Mouse (Mus musculus) hematopoietic multipotent progenitor cell, adult 10-12 weeks (in vitro differentiated cells): ENCODE results near the gene Gls2. TPM values are rescaled to one million over a fixed set of nuclear protein-coding genes. Genes with fewer than 3 reads are reported as not detected.

ENCODE experiments used
- polyA plus RNA-seq: library from polyadenylated mRNA; stranded (reverse); fragments of >175 nt; gene quantifications from 2 replicates; pipeline ENCODE4 v1.2.3, GENCODE M21; 2012; ENCODE audit warnings: low replicate concordance

The Gls2 gene
- 0.91 TPM in 1 of 2 replicates, not detected in the other for polyA plus RNA-seq

GRCm38 (mm10) chr10:128194024-128194550 is at the start of gene Gls2:
Gene Gls2, plus strand, starts transcription at chr10:128194457.

DNA sequence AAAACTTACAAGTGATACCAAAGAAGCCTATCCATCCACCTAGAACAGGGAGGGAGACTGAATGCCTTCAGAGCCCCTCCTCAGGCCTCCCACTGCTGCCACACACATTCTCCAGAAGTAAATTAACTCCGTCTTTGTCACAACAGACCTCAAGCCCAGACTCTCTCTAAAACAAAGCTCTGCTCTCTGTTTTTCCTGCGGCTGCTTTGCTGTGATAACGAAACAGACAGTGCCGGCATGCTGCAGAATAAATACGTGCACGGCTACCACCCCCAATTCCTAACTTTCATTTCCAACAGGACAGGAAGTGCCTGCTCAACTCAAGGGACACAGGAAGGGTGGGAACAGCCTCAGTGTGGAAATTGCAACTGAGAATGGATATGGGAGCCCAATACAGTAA is 14.3 kb upstream of the Gls2 start, which contains the start of gene Rbms2:
TSS of gene Rbms2 (minus strand) at position 309 of the 400 bp plus-strand sequence.

DNA sequence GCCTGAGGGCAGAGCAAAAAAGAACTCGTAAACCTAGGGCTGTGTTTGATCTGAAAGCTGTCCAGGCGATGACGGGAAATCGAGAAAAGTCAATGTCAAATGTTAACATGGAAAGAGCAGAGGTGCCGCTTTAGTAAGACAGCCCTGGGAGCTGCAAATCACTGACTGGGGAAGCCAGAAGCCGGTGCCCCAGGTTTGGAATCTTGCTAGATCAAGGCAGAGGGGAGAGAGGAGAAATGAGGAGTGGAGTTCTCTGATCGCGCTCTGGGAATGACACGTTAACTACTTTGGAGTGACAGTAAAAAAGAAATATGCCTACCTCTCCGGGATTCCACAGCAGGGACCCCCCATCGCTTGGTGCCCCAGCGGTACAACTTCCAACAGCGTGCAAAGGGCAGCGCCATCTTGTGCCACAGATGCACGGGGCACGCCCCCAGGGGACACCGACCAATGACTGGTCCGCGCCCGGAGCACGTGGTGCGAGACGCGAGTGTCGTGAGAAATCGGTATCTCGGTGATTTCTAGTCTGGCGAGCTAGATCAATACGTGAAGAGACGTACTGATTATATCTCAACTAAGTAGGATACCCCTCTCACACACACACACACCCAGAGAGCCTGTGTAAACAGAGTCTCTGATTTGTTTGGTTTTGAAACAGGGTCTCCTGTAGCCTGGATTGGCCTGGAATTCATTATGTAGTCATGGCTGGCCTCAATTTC is 17.3 kb downstream of the Gls2 start, which contains the start of gene Spryd4:
TSS of gene Spryd4 (minus strand) at position 418 of the 719 bp plus-strand sequence.

DNA sequence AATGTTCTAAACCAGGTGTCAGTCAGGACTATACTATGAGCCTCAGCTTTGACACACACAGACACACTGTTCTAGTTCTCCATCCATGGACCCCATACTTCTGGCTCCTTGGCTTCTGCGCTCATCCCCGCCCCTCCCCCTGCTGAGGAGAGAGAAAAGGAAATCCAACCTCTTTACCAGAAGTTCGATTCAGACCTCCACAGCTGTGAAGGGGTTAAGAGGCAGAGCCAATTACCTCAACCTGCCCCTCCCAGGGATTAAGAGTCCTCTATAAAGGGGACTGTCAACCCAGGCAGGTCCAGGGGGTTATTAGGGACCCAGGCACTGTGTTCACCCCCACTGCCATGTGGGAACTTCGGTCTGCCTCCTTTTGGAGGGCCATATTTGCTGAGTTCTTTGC is 31.3 kb downstream of the Gls2 start, which contains the start of gene Mip:
TSS of gene Mip (plus strand) at position 301 of the 400 bp plus-strand sequence.

DNA sequence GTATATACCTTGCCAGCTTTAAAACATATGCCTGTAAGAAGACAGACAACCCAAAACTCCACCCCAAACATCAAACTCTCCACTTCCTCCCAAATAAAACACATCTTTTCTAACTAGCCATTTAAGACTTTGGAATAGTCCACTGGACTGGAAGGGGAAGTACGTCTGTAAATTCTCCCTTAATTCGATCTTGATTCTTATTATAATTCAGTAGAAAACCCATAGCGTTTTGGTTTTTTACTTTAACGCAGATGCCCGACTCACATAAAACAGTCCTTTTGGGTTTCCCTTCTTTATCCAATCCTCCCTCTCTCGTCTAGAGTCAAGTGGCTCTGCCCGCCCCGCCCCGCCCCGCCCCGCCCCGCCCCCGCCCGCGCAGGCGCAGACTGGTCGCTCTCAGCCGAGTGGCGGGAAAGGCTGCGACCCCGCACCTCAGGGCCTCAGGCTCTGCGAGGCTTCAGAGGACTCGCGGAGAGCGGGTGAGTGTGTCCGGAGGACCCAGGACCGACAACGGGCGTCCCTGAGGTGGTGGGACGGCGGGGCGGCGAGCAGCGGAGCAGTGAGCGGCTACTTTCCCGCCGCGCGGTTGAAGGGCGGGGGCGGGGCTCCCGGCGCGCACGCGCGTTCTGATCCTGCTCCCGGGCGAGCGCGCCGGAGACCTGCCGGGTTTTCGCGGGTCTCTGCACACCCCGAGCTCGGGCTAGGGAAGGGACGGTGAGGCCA is 37.6 kb downstream of the Gls2 start, which contains the start of gene Timeless:
TSS of gene Timeless (plus strand) at position 369 of the 723 bp plus-strand sequence.

DNA sequence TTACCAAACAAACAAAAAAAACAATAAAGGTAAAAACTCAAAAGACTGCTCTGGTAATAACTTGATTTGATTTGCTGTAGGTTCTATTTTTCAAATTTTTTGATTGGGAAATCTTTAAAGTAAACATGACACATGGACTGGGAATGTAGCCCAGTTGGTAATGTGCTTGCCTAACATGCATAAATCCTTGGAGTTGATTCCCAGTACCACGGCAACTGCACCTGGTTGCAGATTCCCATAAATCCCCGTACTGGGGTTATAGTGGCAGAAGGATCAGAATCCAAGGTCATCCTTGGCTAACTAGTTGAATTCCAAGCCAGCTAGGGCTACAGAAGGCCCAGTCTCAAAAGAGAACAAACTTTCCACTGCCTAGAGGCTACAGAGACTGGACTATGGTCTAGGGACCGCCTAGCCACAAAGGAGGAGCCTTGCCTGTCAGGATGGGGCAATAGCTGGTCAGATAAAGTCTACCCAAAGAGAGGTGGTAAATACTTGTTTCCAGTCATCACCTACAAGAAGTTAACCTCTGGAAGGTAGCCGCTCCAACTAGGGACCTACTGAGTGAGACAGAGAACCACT is 59.5 kb downstream of the Gls2 start, which contains the start of gene Apon:
TSS of gene Apon (plus strand) at position 420 of the 579 bp plus-strand sequence.

Other genes starting within 250 kb of the Gls2 start
- not detected in 2 replicates for gene Hsd17b6, start 186.8 kb upstream of the Gls2 start, polyA plus RNA-seq
- gene Prim1, start 179.3 kb upstream of the Gls2 start, polyA plus RNA-seq, result 0.76 and 2.1 TPM in 2 replicates
- 23.9 and 119 TPM in 2 replicates for gene Naca, start 158.9 kb upstream of the Gls2 start, polyA plus RNA-seq
- gene Ptges3, start 135.5 kb upstream of the Gls2 start, polyA plus RNA-seq, result 75.1 and 109 TPM in 2 replicates
- gene Atp5b, start 111.2 kb upstream of the Gls2 start, polyA plus RNA-seq, result 514 and 876 TPM in 2 replicates
- gene Baz2a, start 102.9 kb upstream of the Gls2 start, polyA plus RNA-seq, result 32.1 and 58.1 TPM in 2 replicates
- gene Rbms2, start 14.2 kb upstream of the Gls2 start, polyA plus RNA-seq, result 12.2 and 13.2 TPM in 2 replicates
- gene Spryd4, start 17.4 kb downstream of the Gls2 start, polyA plus RNA-seq, result 0.61 and 2.6 TPM in 2 replicates
- gene Mip, start 31.4 kb downstream of the Gls2 start, polyA plus RNA-seq, result 0.17 TPM in 1 of 2 replicates, not detected in the other
- 8.5 and 11.9 TPM in 2 replicates for gene Timeless, start 37.6 kb downstream of the Gls2 start, polyA plus RNA-seq
- 0.08 TPM in 1 of 2 replicates, not detected in the other for gene Apon, start 59.6 kb downstream of the Gls2 start, polyA plus RNA-seq
- 0.21 TPM in 1 of 2 replicates, not detected in the other for gene Apof, start 74.2 kb downstream of the Gls2 start, polyA plus RNA-seq
- 38.6 and 62.2 TPM in 2 replicates for gene Stat2, start 76.1 kb downstream of the Gls2 start, polyA plus RNA-seq
- gene Il23a, start 104.3 kb downstream of the Gls2 start, polyA plus RNA-seq, result 0.23 TPM in 1 of 2 replicates, not detected in the other
- 4.9 and 7.2 TPM in 2 replicates for gene Pan2, start 108.9 kb downstream of the Gls2 start, polyA plus RNA-seq
- 29.2 and 43.5 TPM in 2 replicates for gene Cnpy2, start 128.0 kb downstream of the Gls2 start, polyA plus RNA-seq
- gene Cs, start 143.3 kb downstream of the Gls2 start, polyA plus RNA-seq, result 9.9 and 31.8 TPM in 2 replicates
- 10.2 and 25.7 TPM in 2 replicates for gene Coq10a, start 174.5 kb downstream of the Gls2 start, polyA plus RNA-seq
- 59.6 and 62.0 TPM in 2 replicates for gene Ankrd52, start 182.7 kb downstream of the Gls2 start, polyA plus RNA-seq
- gene Slc39a5, start 206.8 kb downstream of the Gls2 start, polyA plus RNA-seq, result not detected in 2 replicates
- gene Nabp2, start 217.0 kb downstream of the Gls2 start, polyA plus RNA-seq, result 115 and 117 TPM in 2 replicates
- 20.2 and 20.7 TPM in 2 replicates for gene Rnf41, start 217.2 kb downstream of the Gls2 start, polyA plus RNA-seq